Comparison of ENCODE assay signal across 7 mouse cellular contexts in the genomic region with DNA sequence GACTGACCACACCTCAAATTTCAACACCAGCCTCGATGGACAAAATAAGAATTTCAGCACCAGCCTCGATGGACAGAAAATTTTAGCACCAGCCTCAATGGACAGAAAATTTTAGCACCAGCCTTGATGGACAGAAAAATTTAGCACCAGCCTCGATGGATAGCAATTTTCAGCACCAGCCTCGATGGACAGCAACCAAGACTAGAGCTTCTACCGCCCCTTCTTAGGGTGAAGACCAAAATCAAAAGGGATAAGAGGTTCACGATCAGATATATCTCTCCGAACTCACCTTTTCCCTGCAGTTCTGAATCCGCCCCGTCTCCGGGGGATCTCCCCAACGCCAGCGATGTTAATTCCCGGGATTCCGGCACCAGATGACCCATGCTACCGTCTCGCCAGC.
DNase-seq lines count a peak whose midpoint lies in the region; ATAC-seq and TF ChIP-seq lines count a peak whose summit lies in the region.
"Not testable (repeated sequence)": the region's sequence is repeated elsewhere in the genome, so short reads cannot be mapped to it uniquely, and the experiment has no call there.

No protein-coding gene starts in this region.

- TF ChIP-seq POLR2A in myocyte (IDR thresholded peaks at IDR 0.05; ENCODE audit: insufficient read length, low read depth) = not testable (repeated sequence)

- not testable (repeated sequence) for ATAC-seq in embryonic facial prominence, embryonic 11.5 days (replicated peaks; ENCODE audit: insufficient number of reproducible peaks, low FRiP score, low TSS enrichment, low read depth); limb, embryonic 11.5 days (ENCODE audit: insufficient number of reproducible peaks, low FRiP score, low TSS enrichment, low read depth)

- H3K27ac ChIP-seq in ES-E14 (ENCODE audit: insufficient read depth, low read depth, low read length, poor library complexity, severe bottlenecking); embryonic facial prominence, embryonic 11.5 days (replicated peaks; ENCODE audit: low read depth, low read length); limb, embryonic 11.5 days (replicated peaks; ENCODE audit: low read depth, low read length): not testable (repeated sequence)

- not testable (repeated sequence) for H3ac ChIP-seq in myocyte (ENCODE audit: control insufficient read depth, insufficient read length)

- not testable (repeated sequence) for H3K27me3 ChIP-seq in embryonic facial prominence, embryonic 11.5 days (ENCODE audit: control insufficient read depth, insufficient read depth, low read length); limb, embryonic 11.5 days (ENCODE audit: control insufficient read depth, insufficient read depth, low read length); myocyte (ENCODE audit: control insufficient read depth, insufficient read depth, insufficient read length)

- DNase-seq in ES-E14 (ENCODE audit: low read depth, low spot score) (peak; percentile 3), WW6 (ENCODE audit: low read depth, low spot score) (peak; percentile 5)
- DNase-seq in embryo, embryonic 10 days (ENCODE audit: low spot score) = peak; percentile 29
- peak; percentile 61 for DNase-seq in embryonic facial prominence, embryonic 11.5 days (ENCODE audit: low spot score)
- DNase-seq in hindlimb bud, embryonic 11.5 days (ENCODE audit: extremely low spot score, low read depth, low spot score) = peak; percentile 2
- peak; percentile 47 for DNase-seq in limb, embryonic 11.5 days (ENCODE audit: low spot score)

- H3K4me2 ChIP-seq in embryonic facial prominence, embryonic 11.5 days (ENCODE audit: low read depth, low read length); limb, embryonic 11.5 days (ENCODE audit: low read depth, severe bottlenecking); myocyte (ENCODE audit: low read depth): not testable (repeated sequence)

- H3K9ac ChIP-seq in ES-E14 (ENCODE audit: insufficient read depth, low read depth, low read length, poor library complexity, severe bottlenecking); embryonic facial prominence, embryonic 11.5 days (replicated peaks; ENCODE audit: low read length); limb, embryonic 11.5 days (ENCODE audit: low read length): not testable (repeated sequence)

- H3K4me3 ChIP-seq in ES-E14 (ENCODE audit: insufficient read depth in 1 of 2, low read depth in 1 of 2, low read length in 2 of 2, poor library complexity in 1 of 2, severe bottlenecking in 1 of 2); embryonic facial prominence, embryonic 11.5 days (ENCODE audit: low read depth, low read length); limb, embryonic 11.5 days (ENCODE audit: low read depth, low read length); myocyte: not testable (repeated sequence)

- in situ Hi-C loops in ES-E14 (cut with MboI; ENCODE audit: low sequenced_read_pairs in 2 of 2, unreplicated experiment in 2 of 2) = not testable (repeated sequence)

- H3K9me3 ChIP-seq in ES-E14 (ENCODE audit: control insufficient read depth, insufficient read depth, low read depth, low read length); embryonic facial prominence, embryonic 11.5 days (replicated peaks; ENCODE audit: control insufficient read depth, low read length); limb, embryonic 11.5 days (ENCODE audit: control insufficient read depth, low read length): not testable (repeated sequence)

- H3K79me2 ChIP-seq in myocyte (ENCODE audit: control insufficient read depth, insufficient read depth) = not testable (repeated sequence)

- not testable (repeated sequence) for H3K4me1 ChIP-seq in ES-E14 (ENCODE audit: control insufficient read depth in 2 of 2, insufficient read depth in 2 of 2, low read length in 2 of 2, poor library complexity in 1 of 2); embryonic facial prominence, embryonic 11.5 days (ENCODE audit: control insufficient read depth, insufficient read depth, low read length); limb, embryonic 11.5 days (ENCODE audit: control insufficient read depth, insufficient read depth, low read length)

- not testable (repeated sequence) for H3K36me3 ChIP-seq in ES-E14 (ENCODE audit: control insufficient read depth, insufficient read depth, low read length, poor library complexity, severe bottlenecking); embryonic facial prominence, embryonic 11.5 days (replicated peaks; ENCODE audit: control insufficient read depth, insufficient read depth, low read depth, low read length); limb, embryonic 11.5 days (ENCODE audit: control insufficient read depth, insufficient read depth, low read length); myocyte (ENCODE audit: control insufficient read depth, insufficient read depth)

- 88% methylated on average over 16 of the region's 16 CpGs for WGBS in embryonic facial prominence, embryonic 11.5 days
- 79% methylated on average over 16 of the region's 16 CpGs for WGBS in limb, embryonic 11.5 days

TF ChIP-seq in myocyte, 11 proteins besides CTCF, POLR2A, EP300 and RAD21:
- peak; percentile 21 for TF ChIP-seq REST (IDR thresholded peaks at IDR 0.05; ENCODE audit: insufficient read depth, insufficient read length)

Comparison
In these comparisons a context has a peak if more than half of its experiments do, and no peak if none do; other contexts are left out.
1. DNase-seq: peak in every context shown above with its lines; median percentile 61 in embryonic facial prominence, embryonic 11.5 days; 47 in limb, embryonic 11.5 days; 29 in embryo, embryonic 10 days; 5 in WW6; 3 in ES-E14; 2 in hindlimb bud, embryonic 11.5 days.